Mouse (Mus musculus) spleen, adult 2 months (tissue): ENCODE data around the gene Mettl14.

Experiments used
- CTCF ChIP-seq: fragments of 200-500 bp; IDR thresholded peaks from 2 replicates; pipeline ENCODE4 v1.5.1; 2011; ENCODE audit warnings: mild to moderate bottlenecking, inconsistent platforms; ENCODE audit not compliant: insufficient read depth, insufficient read length, insufficient replicate concordance; ENCODE audit errors: extremely low read depth
- POLR2A ChIP-seq: fragments of 200-500 bp; IDR thresholded peaks from 2 replicates; pipeline ENCODE4 v1.6.1; 2011; ENCODE audit warnings: low read depth, low read length, inconsistent platforms

- TF ChIP-seq CTCF, result no peak
- no peak for TF ChIP-seq POLR2A
These were observed 65.6 kb downstream of the Mettl14 start for GRCm38 (mm10) chr3:123320341-123320740.
